Mouse (Mus musculus) bone marrow macrophage, adult 2 months (primary cell): ENCODE results near the gene Tanc1.

Experiments
- CTCF ChIP-seq: IDR thresholded peaks from 2 replicates; pipeline ENCODE4 v1.5.1; 2012; ENCODE audit warnings: low read depth, mild to moderate bottlenecking, low read length, moderate library complexity
- POLR2A ChIP-seq: IDR thresholded peaks from 2 replicates; pipeline ENCODE4 v1.6.1; 2012; ENCODE audit warnings: mild to moderate bottlenecking, low read depth, low read length, borderline replicate concordance

DNA sequence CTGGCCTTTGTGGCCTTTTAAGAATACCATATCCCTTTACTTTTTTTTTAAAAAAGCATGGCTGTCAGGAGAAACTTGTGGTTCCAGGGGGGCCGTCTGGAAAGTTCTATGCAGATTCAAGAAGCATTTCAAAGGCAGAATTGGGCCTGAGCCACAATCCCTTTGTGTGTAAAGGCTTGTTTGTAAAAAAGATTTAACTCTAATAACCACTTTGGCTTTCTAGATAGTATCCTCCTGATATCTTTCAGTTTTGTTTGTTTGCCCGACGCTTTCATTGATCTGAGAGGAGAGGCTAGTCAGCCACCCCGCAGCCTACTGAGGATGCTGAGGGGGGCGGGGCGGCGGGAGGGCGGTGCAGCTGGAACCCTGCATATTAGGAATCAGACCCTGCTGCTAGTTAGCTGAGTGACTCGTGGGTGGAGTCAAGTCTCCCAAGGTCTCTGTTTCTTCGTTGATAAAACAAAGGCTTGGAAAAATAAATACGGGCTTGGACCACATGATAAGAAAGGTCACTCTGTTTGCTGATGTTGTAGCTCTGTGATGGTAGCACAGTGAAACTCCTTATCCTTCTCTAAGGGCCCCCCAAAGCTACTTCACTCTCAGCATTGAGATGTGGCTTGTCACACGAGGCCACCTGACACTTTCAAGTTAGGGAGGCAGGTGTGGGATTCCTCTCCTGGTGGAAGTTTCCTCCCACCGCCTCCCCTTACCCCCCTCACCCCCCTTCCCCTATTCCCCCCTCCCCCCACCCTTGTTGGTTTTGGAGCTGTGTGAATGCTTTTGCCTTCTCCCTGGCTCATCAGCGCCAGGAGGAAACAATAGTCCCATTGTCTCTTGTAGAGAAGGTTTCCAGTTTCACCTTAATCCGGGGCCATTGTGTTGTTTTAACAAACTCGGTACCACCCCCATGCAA, 86.1 kb downstream of the Tanc1 start:
- TF ChIP-seq POLR2A (no peak), CTCF (no peak)
